Mouse (Mus musculus): Measurements from ENCODE around the gene Ank2. TPM values are rescaled to one million over a fixed set of nuclear protein-coding genes. Genes with fewer than 3 reads are reported as not detected.

Ank2 gene
- polyA plus RNA-seq, 1 experiment: 5.7 TPM

- 55% methylated on average over 1 of the region's 1 CpGs for WGBS
- TF ChIP-seq POLR2A (IDR thresholded peaks at IDR 0.05; ENCODE audit: low read depth, low read length) (no peak), CTCF (conservative IDR thresholded peaks at IDR 0.05; ENCODE audit: insufficient read depth, insufficient read length, low read depth, low read length) (no peak)
Observed at GRCm38 (mm10) chr3:126878233-126878632, 620.9 kb downstream of the Ank2 start.

More at GRCm38 (mm10) chr3:126878233-126878632, 620.9 kb downstream of the Ank2 start:
- Histone ChIP-seq H3K4me3 (ENCODE audit: insufficient read depth, low read depth, low read length) (no peak overlapping the region), H3K27ac (ENCODE audit: insufficient read depth, low read depth, low read length) (no peak overlapping the region), H3K4me1 (ENCODE audit: control insufficient read depth, insufficient read depth, low read length) (no peaks in the 10 kb centered on the region), H3K36me3 (ENCODE audit: control insufficient read depth, insufficient read depth, low read length) (no peaks in the 10 kb centered on the region), H3K27me3 (replicated peaks; ENCODE audit: control insufficient read depth, insufficient read depth, low read length) (no peaks in the 10 kb centered on the region; the same call in 1 of the 2 replicates)
- DNase-seq: no peak

Other genes with a start within 250 kb of the Ank2 start
- 1.6 and 2.6 TPM in 2 replicates for gene Larp7, start 54.0 kb upstream of the Ank2 start, polyA plus RNA-seq (2012; rRNA removed)
- 0.23 and 0.25 TPM in 2 replicates for gene Zgrf1, start 54.1 kb upstream of the Ank2 start, polyA plus RNA-seq (2012; rRNA removed)
- gene Neurog2, start 133.8 kb upstream of the Ank2 start, polyA plus RNA-seq (2012; rRNA removed): not detected in 2 replicates

All from kidney, adult 2 months (tissue).